Mouse (Mus musculus) adrenal gland, adult 2 months (tissue): ENCODE measurements around the gene Rpl23a. TPM values are rescaled to one million over a fixed set of nuclear protein-coding genes. Genes with fewer than 3 reads are reported as not detected.

ENCODE experiments used
- DNase-seq: peaks from one replicate; pipeline ENCODE4 v3.0.0; 2021
- polyA plus RNA-seq: library from polyadenylated mRNA; depleted of rRNA; stranded (reverse); fragments of >200 nt; gene quantifications from 2 replicates; pipeline ENCODE4 v1.2.3, GENCODE M21; 2012
- total RNA-seq, 2 experiments: library from RNA; stranded (reverse); gene quantifications; 2 replicates each; pipeline ENCODE4 v1.2.3; 2021

Gene Rpl23a
- total and polyA plus RNA-seq, 3 experiments: 29.1 to 2,242 (median 1,792) TPM

- no peak for DNase-seq
Observed at GRCm38 (mm10) chr11:78167257-78167959, 16.0 kb downstream of the Rpl23a start.

- no peak for DNase-seq
Observed at GRCm38 (mm10) chr11:78166640-78167039, 16.7 kb downstream of the Rpl23a start.

GRCm38 (mm10) chr11:78166161-78166560 lies 17.2 kb downstream of the Rpl23a start:
- DNase-seq: no peak

GRCm38 (mm10) chr11:78165761-78166109 lies 17.6 kb downstream of the Rpl23a start:
- DNase-seq: no peak

- DNase-seq: peak; percentile 91
Observed at GRCm38 (mm10) chr11:78164924-78165760, 18.2 kb downstream of the Rpl23a start, which contains the start of gene Traf4. Gene Traf4, minus strand, starts transcription at chr11:78165589.

- no peak for DNase-seq
Observed at GRCm38 (mm10) chr11:78164604-78164923, 18.8 kb downstream of the Rpl23a start.

- peak; percentile 82 for DNase-seq
Observed at GRCm38 (mm10) chr11:78163681-78164603, 19.4 kb downstream of the Rpl23a start.

GRCm38 (mm10) chr11:78163045-78163444 lies 20.3 kb downstream of the Rpl23a start:
- no peak for DNase-seq

- peak; percentile 82 for DNase-seq
Observed at GRCm38 (mm10) chr11:78162504-78162903, 20.9 kb downstream of the Rpl23a start.

GRCm38 (mm10) chr11:78161968-78162367 lies 21.4 kb downstream of the Rpl23a start:
- DNase-seq: no peak

- DNase-seq: no peak
Observed at GRCm38 (mm10) chr11:78161169-78161568, 22.2 kb downstream of the Rpl23a start.

GRCm38 (mm10) chr11:78160675-78161074 lies 22.7 kb downstream of the Rpl23a start:
- no peak for DNase-seq

- no peak for DNase-seq
Observed at GRCm38 (mm10) chr11:78160171-78160570, 23.2 kb downstream of the Rpl23a start.

- no peak for DNase-seq
Observed at GRCm38 (mm10) chr11:78159557-78159956, 23.8 kb downstream of the Rpl23a start.

- peak; percentile 85 for DNase-seq
Observed at GRCm38 (mm10) chr11:78159096-78159495, 24.3 kb downstream of the Rpl23a start.

GRCm38 (mm10) chr11:78156156-78156699 lies 27.2 kb downstream of the Rpl23a start:
- DNase-seq: no peak

- no peak for DNase-seq
Observed at GRCm38 (mm10) chr11:78155674-78156073, 27.7 kb downstream of the Rpl23a start.

- DNase-seq: no peak
Observed at GRCm38 (mm10) chr11:78153778-78154177, 29.6 kb downstream of the Rpl23a start.

GRCm38 (mm10) chr11:78152299-78153231 lies 30.8 kb downstream of the Rpl23a start:
- DNase-seq: peak; percentile 87

- no peak for DNase-seq
Observed at GRCm38 (mm10) chr11:78151161-78151560, 32.2 kb downstream of the Rpl23a start.
